Mouse (Mus musculus) embryonic facial prominence, embryonic 11.5 days (tissue): ENCODE results near the gene Fat3. TPM values are rescaled to one million over a fixed set of nuclear protein-coding genes. Genes with fewer than 3 reads are reported as not detected.

Experiments
- ATAC-seq: fragments of 200-750 bp; cut with Nextera tagmentation; replicated peaks from 2 replicates; pipeline ENCODE4 v1.8.0; 2017; ENCODE audit warnings: low read depth; ENCODE audit not compliant: insufficient number of reproducible peaks, low FRiP score, low TSS enrichment
- DNase-seq: peaks from one replicate; pipeline ENCODE4 v3.0.0-alpha.2; 2015; ENCODE audit warnings: low spot score
- H3K27ac ChIP-seq: fragments of 300-500 bp; sonication (generic); replicated peaks from 2 replicates; pipeline ENCODE4 v1.5.1; 2014; ENCODE audit warnings: mild to moderate bottlenecking, low read depth, low read length, control low read depth
- H3K27me3 ChIP-seq: fragments of 300-500 bp; sonication (generic); 2 replicates; pipeline ENCODE4 v1.6.1; 2014; ENCODE audit warnings: mild to moderate bottlenecking, low read length, moderate library complexity, mixed read lengths; ENCODE audit not compliant: control insufficient read depth, insufficient read depth
- H3K36me3 ChIP-seq: fragments of 300-500 bp; sonication (generic); replicated peaks from 2 replicates; pipeline ENCODE4 v1.6.1; 2014; ENCODE audit warnings: low read depth, mild to moderate bottlenecking, low read length, moderate library complexity, mixed read lengths; ENCODE audit not compliant: control insufficient read depth, insufficient read depth
- H3K4me1 ChIP-seq: fragments of 300-500 bp; sonication (generic); 2 replicates; pipeline ENCODE4 v1.6.1; 2014; ENCODE audit warnings: low read length, mixed read lengths; ENCODE audit not compliant: control insufficient read depth, insufficient read depth
- H3K4me2 ChIP-seq: fragments of 300-500 bp; sonication (generic); 2 replicates; pipeline ENCODE4 v1.6.1; 2014; ENCODE audit warnings: low read depth, mild to moderate bottlenecking, control low read depth, low read length, moderate library complexity
- H3K4me3 ChIP-seq: fragments of 300-500 bp; sonication (generic); 2 replicates; pipeline ENCODE4 v1.5.1; 2014; ENCODE audit warnings: low read depth, low read length, control low read depth
- H3K9ac ChIP-seq: fragments of 300-500 bp; sonication (generic); replicated peaks from 2 replicates; pipeline ENCODE4 v1.6.1; 2014; ENCODE audit warnings: mild to moderate bottlenecking, control low read depth, low read length
- H3K9me3 ChIP-seq: fragments of 300-500 bp; sonication (generic); replicated peaks from 2 replicates; pipeline ENCODE4 v1.6.1; 2016; ENCODE audit warnings: mild to moderate bottlenecking, low read length, inconsistent platforms, mixed read lengths; ENCODE audit not compliant: control insufficient read depth
- WGBS: fragments of 180-500 bp; shearing (Covaris S2); extraction: QIAGEN DNeasy Blood & Tissue Kit; methylation state at CpG from one replicate; pipeline ENCODE4 v1.1.7; 2014; 5-methylcytosine and 5-hydroxymethylcytosine counted together
- polyA plus RNA-seq: library from polyadenylated mRNA; unstranded; fragments of >200 nt; fragmentation: Nextera tagmentation; extraction: Ambion mirVana; gene quantifications from 2 replicates; pipeline ENCODE4 v1.2.1, GENCODE M21; 2014

Gene Fat3
- polyA plus RNA-seq, 1 experiment from 2014 or later: 4.1 TPM

DNA sequence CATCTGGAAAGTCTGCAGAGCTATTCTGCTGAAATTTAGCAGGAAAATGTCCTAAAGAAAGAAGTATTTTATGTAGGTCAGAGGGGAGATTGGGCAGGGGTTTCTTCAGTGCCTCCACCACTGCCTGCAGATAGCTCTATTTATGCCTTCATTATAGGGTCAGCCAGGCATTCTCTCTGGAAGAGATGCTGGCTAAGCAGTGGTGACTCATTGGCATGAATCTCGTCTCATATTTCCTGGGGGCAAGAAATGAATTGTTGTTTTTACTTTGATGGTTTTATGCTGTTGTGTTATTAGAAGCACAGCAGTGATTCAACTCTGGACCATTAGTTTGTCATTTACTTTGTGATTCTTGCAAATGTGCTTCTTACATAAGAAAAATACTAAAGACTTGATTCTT is 588.4 kb downstream of the Fat3 start:
- Histone ChIP-seq H3K4me3 (no peak overlapping the region), H3K4me1 (no peaks in the 10 kb centered on the region), H3K9ac (no peak overlapping the region), H3K4me2 (no peak overlapping the region), H3K27me3 (no peaks in the 10 kb centered on the region), H3K9me3 (no peaks in the 10 kb centered on the region), H3K27ac (no peak overlapping the region), H3K36me3 (no peaks in the 10 kb centered on the region)
- no peak for DNase-seq
- no peak for ATAC-seq
- 33% methylated on average over 1 of the region's 1 CpGs for WGBS

DNA sequence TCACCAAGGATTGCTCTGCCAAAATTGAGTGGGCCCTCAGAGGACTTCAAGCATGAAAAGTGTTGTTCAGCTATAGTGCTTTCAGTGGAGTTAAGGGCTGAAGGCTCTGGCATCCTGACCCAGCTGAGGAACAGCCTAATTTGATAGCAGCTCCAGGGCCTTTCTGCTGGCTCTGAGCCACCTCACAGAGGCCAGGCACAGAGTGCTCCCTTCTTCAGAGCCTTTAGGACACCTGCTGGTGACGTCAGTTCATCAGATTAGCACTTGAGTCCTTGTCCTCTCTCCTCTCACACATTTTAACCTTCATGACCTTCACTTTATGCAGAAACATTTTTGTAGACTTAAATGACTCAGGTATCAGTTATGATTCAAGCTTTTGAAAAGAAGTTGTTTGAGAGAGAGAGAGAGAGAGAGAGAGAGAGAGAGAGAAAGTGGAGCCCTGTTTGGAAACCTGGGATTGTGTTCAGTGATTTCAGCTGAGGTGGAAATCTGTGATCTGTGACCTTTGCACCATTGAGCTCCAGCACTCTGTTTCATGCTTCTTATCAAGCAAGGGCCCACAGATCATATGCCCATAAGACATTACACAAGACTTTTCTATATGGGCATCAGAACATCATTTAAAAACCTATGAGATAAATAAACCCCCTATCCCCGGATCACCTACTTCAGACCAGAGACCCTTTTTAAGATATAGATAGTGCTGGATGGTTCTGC is 591.5 kb downstream of the Fat3 start:
- Histone ChIP-seq H3K9me3 (no peaks in the 10 kb centered on the region), H3K9ac (no peak overlapping the region), H3K27me3 (no peaks in the 10 kb centered on the region), H3K36me3 (no peaks in the 10 kb centered on the region), H3K4me1 (no peaks in the 10 kb centered on the region), H3K4me3 (no peak overlapping the region), H3K27ac (no peak overlapping the region), H3K4me2 (no peak overlapping the region)
- ATAC-seq (no peak), DNase-seq (no peak)
- WGBS: 63% methylated on average over 2 of the region's 2 CpGs

DNA sequence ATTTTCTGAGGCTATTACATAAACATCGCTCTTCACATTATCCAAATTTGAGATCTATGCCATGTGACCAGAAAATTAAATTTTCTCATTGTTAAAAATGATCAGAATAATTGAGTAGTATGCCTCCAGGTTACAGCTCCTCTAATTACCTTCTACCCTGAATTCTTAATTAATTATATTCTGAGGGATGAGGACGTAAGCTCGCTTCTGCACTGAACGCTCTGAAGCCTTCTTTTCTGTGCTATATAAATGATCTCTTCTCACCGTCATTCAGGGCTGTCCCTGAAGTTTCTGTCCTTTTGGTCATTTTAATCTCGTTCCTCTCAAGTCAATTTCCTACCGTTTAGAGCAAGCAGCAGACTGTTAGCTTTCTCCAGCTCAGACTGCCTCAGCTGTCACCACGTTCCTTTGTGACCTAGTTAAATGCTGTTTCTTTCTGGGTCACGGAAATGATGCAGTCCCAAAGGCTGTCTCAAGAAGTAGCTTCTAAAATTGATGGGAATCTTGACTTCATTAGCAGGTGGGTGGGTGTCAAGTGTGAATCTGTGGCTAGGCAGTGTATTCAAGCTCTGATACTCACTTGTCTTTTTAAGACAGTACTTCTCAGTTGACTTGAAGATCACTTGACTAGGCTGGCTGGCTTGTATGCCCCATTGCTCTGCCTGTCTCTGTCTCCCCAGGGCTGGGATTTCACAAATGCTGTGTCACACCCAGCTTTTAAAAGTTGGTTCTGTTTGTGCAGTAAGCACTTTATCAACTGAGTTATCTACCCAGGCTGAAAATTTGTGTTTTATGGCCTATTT is 596.9 kb downstream of the Fat3 start:
- H3K27me3 ChIP-seq: no peaks in the 10 kb centered on the region
- H3K9ac ChIP-seq: no peak overlapping the region
- H3K4me1 ChIP-seq: no peaks in the 10 kb centered on the region
- WGBS: 60% methylated on average over 9 of the region's 9 CpGs
- no peaks in the 10 kb centered on the region for H3K36me3 ChIP-seq
- DNase-seq: no peak
- no peak overlapping the region for H3K27ac ChIP-seq
- no peak overlapping the region for H3K4me2 ChIP-seq
- ATAC-seq: no peak
- no peak overlapping the region for H3K4me3 ChIP-seq
- H3K9me3 ChIP-seq: no peaks in the 10 kb centered on the region

DNA sequence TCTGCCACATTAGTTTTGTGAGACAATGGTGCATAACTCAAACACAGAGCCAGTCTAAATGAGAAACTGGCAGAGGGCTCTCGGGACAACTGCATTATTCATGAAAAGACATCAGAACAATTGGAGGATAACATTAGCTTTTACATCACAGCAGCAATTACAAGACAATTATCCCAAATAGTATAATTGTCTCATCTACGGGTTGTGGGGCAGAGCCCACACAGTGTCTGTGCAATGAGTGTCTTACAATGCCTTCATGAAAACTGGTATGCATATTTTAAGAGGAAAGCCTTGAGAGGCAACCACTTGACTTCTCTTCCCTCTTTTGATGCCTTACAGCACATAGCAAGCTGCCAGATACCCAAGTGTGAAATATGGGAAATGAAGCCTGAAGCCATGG is 603.0 kb downstream of the Fat3 start:
- H3K4me3 ChIP-seq: no peak overlapping the region
- 65% methylated on average over 2 of the region's 2 CpGs for WGBS
- ATAC-seq (no peak), DNase-seq (no peak)
- H3K4me2 ChIP-seq: no peak overlapping the region
- H3K9me3 ChIP-seq: no peaks in the 10 kb centered on the region
- H3K36me3 ChIP-seq: no peaks in the 10 kb centered on the region
- H3K9ac ChIP-seq: no peak overlapping the region
- no peaks in the 10 kb centered on the region for H3K4me1 ChIP-seq
- H3K27me3 ChIP-seq: no peaks in the 10 kb centered on the region
- H3K27ac ChIP-seq: no peak overlapping the region

DNA sequence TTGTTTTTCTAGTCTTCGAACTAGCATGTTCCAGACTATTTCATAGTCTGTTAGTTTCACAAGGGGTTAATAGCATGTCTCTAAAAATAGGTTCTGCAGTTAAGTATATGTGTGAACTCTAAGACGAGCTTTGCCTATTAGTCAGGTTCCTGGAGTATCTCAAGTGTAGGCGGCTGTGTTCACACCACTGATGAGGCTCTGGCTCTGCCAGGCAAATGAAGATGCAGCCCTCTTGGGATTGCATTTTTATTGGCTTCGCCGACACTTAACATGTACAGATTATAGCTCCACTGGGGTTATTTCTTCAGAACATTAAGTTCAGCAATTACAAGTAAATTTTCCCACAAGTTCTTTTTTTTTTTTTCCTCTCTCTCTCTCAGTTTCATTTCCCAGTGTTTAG is 614.3 kb downstream of the Fat3 start:
- ATAC-seq (no peak), DNase-seq (no peak)
- 83% methylated on average over 5 of the region's 5 CpGs for WGBS
- Histone ChIP-seq H3K4me2 (no peak overlapping the region), H3K36me3 (no peaks in the 10 kb centered on the region), H3K4me1 (no peaks in the 10 kb centered on the region), H3K27ac (no peak overlapping the region), H3K9me3 (no peaks in the 10 kb centered on the region), H3K4me3 (no peak overlapping the region), H3K27me3 (no peaks in the 10 kb centered on the region), H3K9ac (no peak overlapping the region)

DNA sequence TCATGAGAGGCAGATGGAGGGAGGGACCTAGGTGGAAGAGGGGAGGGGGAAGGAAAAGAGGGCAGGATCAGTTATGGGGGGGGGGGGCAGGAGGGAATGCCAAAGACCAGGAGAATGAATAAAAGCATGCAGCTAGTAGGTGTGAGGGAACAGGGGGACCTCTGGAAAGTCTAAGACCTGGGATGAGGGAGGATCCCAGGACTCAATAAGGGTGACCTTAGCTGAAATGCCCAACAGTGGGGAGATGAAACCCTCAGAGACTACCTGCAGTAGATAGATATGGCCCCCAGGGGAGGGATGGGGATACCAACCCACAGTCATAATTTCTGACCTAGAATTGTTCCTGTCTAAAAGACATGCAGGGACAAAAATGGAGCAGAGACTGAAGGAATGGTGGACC is 620.3 kb downstream of the Fat3 start:
- Histone ChIP-seq H3K27me3 (no peaks in the 10 kb centered on the region), H3K27ac (no peak overlapping the region), H3K4me3 (no peak overlapping the region), H3K4me1 (no peaks in the 10 kb centered on the region), H3K9ac (no peak overlapping the region), H3K36me3 (no peaks in the 10 kb centered on the region), H3K4me2 (no peak overlapping the region), H3K9me3 (no peaks in the 10 kb centered on the region)
- no peak for ATAC-seq
- no peak for DNase-seq

DNA sequence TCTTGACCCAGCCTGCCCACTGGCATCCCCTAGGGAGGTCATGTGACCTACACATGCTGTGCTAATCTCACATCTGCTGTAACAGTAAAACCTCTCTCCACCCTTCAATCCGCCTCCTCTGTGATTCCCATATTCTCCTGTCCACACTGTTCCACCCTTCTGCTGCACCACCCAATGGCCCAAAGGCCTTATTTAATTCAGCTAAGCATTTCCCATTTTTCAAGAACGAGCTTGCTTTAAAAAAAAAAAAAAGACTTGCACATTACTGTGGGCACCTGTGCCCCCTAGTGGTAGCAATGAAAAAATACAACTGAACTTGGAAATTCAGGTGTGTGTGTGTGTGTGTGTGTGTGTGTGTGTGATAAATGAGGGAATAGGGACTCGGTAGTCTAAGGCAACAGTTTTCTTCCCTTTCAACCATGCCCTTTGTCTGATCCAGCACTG is 620.9 kb downstream of the Fat3 start:
- Histone ChIP-seq H3K36me3 (no peaks in the 10 kb centered on the region), H3K4me2 (no peak overlapping the region), H3K9ac (no peak overlapping the region), H3K27ac (no peak overlapping the region), H3K4me1 (no peaks in the 10 kb centered on the region), H3K4me3 (no peak overlapping the region), H3K9me3 (no peaks in the 10 kb centered on the region), H3K27me3 (no peaks in the 10 kb centered on the region)
- WGBS: 26% methylated on average over 3 of the region's 3 CpGs
- peak; percentile 53 for DNase-seq
- ATAC-seq: no peak

DNA sequence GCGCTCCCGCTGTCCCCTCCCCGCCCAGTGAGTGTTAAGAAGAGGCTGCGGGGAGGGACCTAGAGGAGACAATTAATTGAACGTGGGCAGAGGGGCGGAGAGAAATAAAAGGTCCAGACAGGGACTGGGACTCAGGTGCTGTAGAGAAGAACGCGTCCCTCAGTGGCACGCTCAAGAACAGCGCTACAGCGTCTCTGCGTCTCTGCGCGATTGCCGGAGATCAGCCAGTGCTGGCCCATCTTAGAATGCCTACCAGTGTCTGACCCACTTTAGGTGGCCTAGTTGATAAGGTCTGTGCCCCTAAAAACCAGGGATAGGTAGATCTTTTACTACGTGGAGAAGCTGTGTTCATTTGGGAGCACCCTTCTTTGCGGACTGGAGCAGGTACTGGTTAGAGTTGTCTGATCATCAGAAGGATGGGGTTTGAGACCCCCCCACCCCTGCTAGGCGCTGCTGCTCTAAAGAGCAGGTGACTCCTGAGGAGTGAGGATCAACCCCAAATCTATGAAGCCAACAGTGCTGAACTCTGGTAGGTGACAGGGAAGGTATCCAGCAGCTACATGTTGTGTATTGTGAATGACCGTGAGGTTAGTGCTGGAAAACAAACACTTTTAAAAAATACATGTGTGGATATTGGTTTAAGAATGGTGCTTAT is 626.5 kb downstream of the Fat3 start, which contains the start of gene Mtnr1b:
Mtnr1b (minus strand) TSS at position 51 of the 655 bp plus-strand sequence.
- Histone ChIP-seq H3K9me3 (no peaks in the 10 kb centered on the region), H3K27ac (no peak within 1 kb of the TSS), H3K4me1 (no peaks in the 10 kb centered on the region), H3K36me3 (no peaks in the 10 kb centered on the region), H3K4me2 (no peak within 1 kb of the TSS), H3K27me3 (peaks cover 2% of the 10 kb centered on the region; the same call in 1 of the 2 replicates), H3K9ac (no peak within 1 kb of the TSS), H3K4me3 (no peak within 1 kb of the TSS)
- ATAC-seq (no peak), DNase-seq (no peak)
- 58% methylated on average over 19 of the region's 19 CpGs for WGBS
